Mouse (Mus musculus): Measurements from ENCODE around the gene Higd1a. TPM values are rescaled to one million over a fixed set of nuclear protein-coding genes. Genes with fewer than 3 reads are reported as not detected.

The Higd1a gene
- polyA plus RNA-seq, 1 experiment: 17.6 TPM

- WGBS: 92% methylated on average over 4 of the region's 4 CpGs
- Histone ChIP-seq H3K4me3 (ENCODE audit: control insufficient read depth, insufficient read depth, low read length) (no peak overlapping the region), H3K36me3 (ENCODE audit: control insufficient read depth, insufficient read depth, low read length) (no peaks in the 10 kb centered on the region), H3K27ac (ENCODE audit: control insufficient read depth, insufficient read depth, low read length) (no peak overlapping the region), H3K4me1 (replicated peaks; ENCODE audit: control insufficient read depth, insufficient read depth, low read length) (no peaks in the 10 kb centered on the region), H3K27me3 (ENCODE audit: control insufficient read depth, insufficient read depth, low read length) (no peaks in the 10 kb centered on the region)
- TF ChIP-seq CTCF (IDR thresholded peaks at IDR 0.05; ENCODE audit: borderline replicate concordance, control insufficient read depth, extremely low read depth, insufficient read depth, low read length, poor library complexity): no peak
- no peak for TF ChIP-seq POLR2A (IDR thresholded peaks at IDR 0.05; ENCODE audit: control insufficient read depth, extremely low read depth, insufficient read depth, low read length, poor library complexity)
- no peak for DNase-seq
These were observed 11.9 kb upstream of the Higd1a start for GRCm38 (mm10) chr9:121869973-121870515.

GRCm38 (mm10) chr9:121869432-121869831 lies 11.3 kb upstream of the Higd1a start:
- Histone ChIP-seq H3K36me3 (ENCODE audit: control insufficient read depth, insufficient read depth, low read length) (no peaks in the 10 kb centered on the region), H3K4me3 (ENCODE audit: control insufficient read depth, insufficient read depth, low read length) (no peak overlapping the region), H3K27ac (ENCODE audit: control insufficient read depth, insufficient read depth, low read length) (no peak overlapping the region), H3K4me1 (replicated peaks; ENCODE audit: control insufficient read depth, insufficient read depth, low read length) (no peaks in the 10 kb centered on the region), H3K27me3 (ENCODE audit: control insufficient read depth, insufficient read depth, low read length) (no peaks in the 10 kb centered on the region)
- no peak for DNase-seq
- 98% methylated on average over 5 of the region's 5 CpGs for WGBS
- no peak for TF ChIP-seq CTCF (IDR thresholded peaks at IDR 0.05; ENCODE audit: borderline replicate concordance, control insufficient read depth, extremely low read depth, insufficient read depth, low read length, poor library complexity)
- no peak for TF ChIP-seq POLR2A (IDR thresholded peaks at IDR 0.05; ENCODE audit: control insufficient read depth, extremely low read depth, insufficient read depth, low read length, poor library complexity)

- no peak overlapping the region for H3K4me3 ChIP-seq (ENCODE audit: control insufficient read depth, insufficient read depth, low read length)
- no peaks in the 10 kb centered on the region for H3K36me3 ChIP-seq (ENCODE audit: control insufficient read depth, insufficient read depth, low read length)
- H3K27ac ChIP-seq (ENCODE audit: control insufficient read depth, insufficient read depth, low read length): no peak overlapping the region
- no peaks in the 10 kb centered on the region for H3K27me3 ChIP-seq (ENCODE audit: control insufficient read depth, insufficient read depth, low read length)
- H3K4me1 ChIP-seq (replicated peaks; ENCODE audit: control insufficient read depth, insufficient read depth, low read length): no peaks in the 10 kb centered on the region
- TF ChIP-seq POLR2A (IDR thresholded peaks at IDR 0.05; ENCODE audit: control insufficient read depth, extremely low read depth, insufficient read depth, low read length, poor library complexity): no peak
- no peak for TF ChIP-seq CTCF (IDR thresholded peaks at IDR 0.05; ENCODE audit: borderline replicate concordance, control insufficient read depth, extremely low read depth, insufficient read depth, low read length, poor library complexity)
- 92% methylated on average over 6 of the region's 6 CpGs for WGBS
- no peak for DNase-seq
These were observed 10.1 kb upstream of the Higd1a start for GRCm38 (mm10) chr9:121868236-121868635.

GRCm38 (mm10) chr9:121867632-121868031 lies 9.5 kb upstream of the Higd1a start:
- DNase-seq: no peak
- H3K27me3 ChIP-seq (ENCODE audit: control insufficient read depth, insufficient read depth, low read length): no peaks in the 10 kb centered on the region
- no peak overlapping the region for H3K4me3 ChIP-seq (ENCODE audit: control insufficient read depth, insufficient read depth, low read length)
- no peak overlapping the region for H3K27ac ChIP-seq (ENCODE audit: control insufficient read depth, insufficient read depth, low read length)
- no peak for TF ChIP-seq POLR2A (IDR thresholded peaks at IDR 0.05; ENCODE audit: control insufficient read depth, extremely low read depth, insufficient read depth, low read length, poor library complexity)
- no peaks in the 10 kb centered on the region for H3K36me3 ChIP-seq (ENCODE audit: control insufficient read depth, insufficient read depth, low read length)
- no peaks in the 10 kb centered on the region for H3K4me1 ChIP-seq (replicated peaks; ENCODE audit: control insufficient read depth, insufficient read depth, low read length)
- 95% methylated on average over 6 of the region's 6 CpGs for WGBS

DNA sequence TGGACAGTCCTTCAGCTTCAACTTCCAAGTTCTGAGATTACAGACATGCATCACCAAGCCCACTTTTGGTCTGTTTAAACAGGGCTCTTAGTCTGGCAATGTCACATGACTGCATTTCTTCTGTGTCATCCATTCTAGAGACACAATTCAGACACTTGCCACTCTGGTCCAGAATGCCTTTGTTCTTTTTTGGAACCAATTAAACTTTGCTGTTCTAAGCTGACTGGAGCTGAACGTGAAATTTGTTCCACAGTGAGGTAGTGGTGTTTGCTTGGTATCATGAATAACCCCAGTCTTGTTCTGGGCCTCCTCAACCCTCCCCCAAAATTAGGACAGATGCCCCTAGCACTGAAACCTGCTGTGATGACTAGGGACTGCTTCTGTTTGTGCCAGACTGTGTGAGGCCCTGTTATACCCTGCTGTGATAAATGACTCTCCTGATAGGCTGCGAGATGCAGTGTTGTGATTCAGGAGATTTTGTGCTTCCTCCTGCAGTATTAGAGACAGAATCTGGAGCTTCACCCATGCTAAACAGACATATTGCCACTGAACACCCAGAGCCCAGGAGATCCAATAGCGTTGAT lies 7.4 kb upstream of the Higd1a start:
- DNase-seq: no peak
- Histone ChIP-seq H3K27ac (ENCODE audit: control insufficient read depth, insufficient read depth, low read length) (no peak overlapping the region), H3K4me3 (ENCODE audit: control insufficient read depth, insufficient read depth, low read length) (no peak overlapping the region), H3K27me3 (ENCODE audit: control insufficient read depth, insufficient read depth, low read length) (no peaks in the 10 kb centered on the region), H3K4me1 (replicated peaks; ENCODE audit: control insufficient read depth, insufficient read depth, low read length) (no peaks in the 10 kb centered on the region), H3K36me3 (ENCODE audit: control insufficient read depth, insufficient read depth, low read length) (no peaks in the 10 kb centered on the region)
- no peak for TF ChIP-seq POLR2A (IDR thresholded peaks at IDR 0.05; ENCODE audit: control insufficient read depth, extremely low read depth, insufficient read depth, low read length, poor library complexity)
- TF ChIP-seq CTCF (IDR thresholded peaks at IDR 0.05; ENCODE audit: borderline replicate concordance, control insufficient read depth, extremely low read depth, insufficient read depth, low read length, poor library complexity): no peak
- 84% methylated on average over 3 of the region's 3 CpGs for WGBS

DNA sequence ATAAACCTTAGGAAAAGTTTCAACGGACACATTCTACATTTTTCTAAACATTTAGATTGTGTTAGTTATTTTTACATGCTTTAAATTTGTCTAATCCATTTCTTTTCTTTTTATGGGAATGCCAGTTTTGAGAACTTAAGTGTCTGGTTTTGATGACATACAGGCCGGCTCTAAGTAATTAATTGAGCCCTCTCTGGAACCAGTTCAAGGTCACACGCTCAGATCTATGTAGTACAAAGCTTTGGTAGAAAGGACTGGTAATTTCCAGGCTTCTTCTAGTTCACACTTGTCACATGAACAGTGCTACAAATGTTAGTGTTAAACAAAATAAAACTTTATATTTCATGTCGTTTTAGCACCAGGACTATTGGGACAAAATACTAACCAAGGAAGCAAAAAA lies 6.7 kb upstream of the Higd1a start:
- Histone ChIP-seq H3K36me3 (ENCODE audit: control insufficient read depth, insufficient read depth, low read length) (no peaks in the 10 kb centered on the region), H3K27me3 (ENCODE audit: control insufficient read depth, insufficient read depth, low read length) (no peaks in the 10 kb centered on the region), H3K4me1 (replicated peaks; ENCODE audit: control insufficient read depth, insufficient read depth, low read length) (no peaks in the 10 kb centered on the region), H3K27ac (ENCODE audit: control insufficient read depth, insufficient read depth, low read length) (no peak overlapping the region), H3K4me3 (ENCODE audit: control insufficient read depth, insufficient read depth, low read length) (no peak overlapping the region)
- no peak for DNase-seq
- 89% methylated on average over 4 of the region's 4 CpGs for WGBS
- no peak for TF ChIP-seq CTCF (IDR thresholded peaks at IDR 0.05; ENCODE audit: borderline replicate concordance, control insufficient read depth, extremely low read depth, insufficient read depth, low read length, poor library complexity)
- no peak for TF ChIP-seq POLR2A (IDR thresholded peaks at IDR 0.05; ENCODE audit: control insufficient read depth, extremely low read depth, insufficient read depth, low read length, poor library complexity)

DNA sequence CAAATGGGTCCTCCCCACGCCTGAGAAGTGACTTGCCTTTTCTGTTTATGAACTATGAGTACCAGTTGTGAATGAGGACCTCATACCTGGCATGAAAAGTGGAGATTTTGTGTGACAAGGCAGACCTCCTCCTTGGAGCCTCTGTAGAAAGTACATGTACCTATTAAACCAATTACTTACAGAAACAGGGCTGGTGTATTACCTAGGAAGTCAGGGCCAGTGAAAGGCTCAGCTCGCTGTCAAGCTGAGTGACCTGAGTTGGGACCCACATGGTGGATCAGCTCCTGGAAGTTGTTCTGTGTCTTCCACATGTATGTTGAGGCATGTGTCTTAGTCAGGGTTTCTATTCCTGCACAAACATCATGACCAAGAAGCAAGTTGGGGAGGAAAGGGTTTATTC lies 2.8 kb upstream of the Higd1a start:
- DNase-seq: no peak
- Histone ChIP-seq H3K4me3 (ENCODE audit: control insufficient read depth, insufficient read depth, low read length) (no peak overlapping the region), H3K27ac (ENCODE audit: control insufficient read depth, insufficient read depth, low read length) (no peak overlapping the region), H3K4me1 (replicated peaks; ENCODE audit: control insufficient read depth, insufficient read depth, low read length) (peaks cover 3% of the 10 kb centered on the region), H3K36me3 (ENCODE audit: control insufficient read depth, insufficient read depth, low read length) (no peaks in the 10 kb centered on the region), H3K27me3 (ENCODE audit: control insufficient read depth, insufficient read depth, low read length) (no peaks in the 10 kb centered on the region)
- 99% methylated on average over 2 of the region's 2 CpGs for WGBS
- TF ChIP-seq POLR2A (IDR thresholded peaks at IDR 0.05; ENCODE audit: control insufficient read depth, extremely low read depth, insufficient read depth, low read length, poor library complexity) (no peak), CTCF (IDR thresholded peaks at IDR 0.05; ENCODE audit: borderline replicate concordance, control insufficient read depth, extremely low read depth, insufficient read depth, low read length, poor library complexity) (no peak)
